Mouse (Mus musculus): ENCODE data around the gene Eri3. TPM values are rescaled to one million over a fixed set of nuclear protein-coding genes. Genes with fewer than 3 reads are reported as not detected.

Gene Eri3
- total RNA-seq, 2 experiments from 2014 or later = 211 to 231 TPM

- no peak for DNase-seq (ENCODE audit: low spot score in 2 of 2)
Measured at GRCm38 (mm10) chr4:117656961-117657360, 106.8 kb downstream of the Eri3 start.

DNA sequence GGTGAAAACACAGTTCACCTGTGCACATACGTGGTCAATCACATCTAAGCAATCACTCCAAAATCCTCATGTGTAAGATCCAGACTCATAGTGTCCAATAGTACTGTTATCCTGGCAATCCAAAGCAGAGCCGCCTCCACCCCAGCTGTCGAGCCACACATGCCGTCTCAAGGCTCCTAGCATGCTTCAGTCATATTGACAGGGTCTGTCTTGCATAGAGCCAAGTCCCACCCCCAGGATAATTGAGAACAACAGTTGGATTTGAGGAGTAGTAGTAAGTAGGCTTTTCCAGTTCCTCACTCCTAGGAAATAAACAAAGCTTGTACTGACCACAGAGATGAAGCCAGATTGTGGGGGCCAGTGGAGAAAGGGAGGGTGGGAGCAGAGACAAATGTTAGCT lies 107.5 kb downstream of the Eri3 start:
- DNase-seq (ENCODE audit: low spot score in 2 of 2) = peak; percentile 51

DNA sequence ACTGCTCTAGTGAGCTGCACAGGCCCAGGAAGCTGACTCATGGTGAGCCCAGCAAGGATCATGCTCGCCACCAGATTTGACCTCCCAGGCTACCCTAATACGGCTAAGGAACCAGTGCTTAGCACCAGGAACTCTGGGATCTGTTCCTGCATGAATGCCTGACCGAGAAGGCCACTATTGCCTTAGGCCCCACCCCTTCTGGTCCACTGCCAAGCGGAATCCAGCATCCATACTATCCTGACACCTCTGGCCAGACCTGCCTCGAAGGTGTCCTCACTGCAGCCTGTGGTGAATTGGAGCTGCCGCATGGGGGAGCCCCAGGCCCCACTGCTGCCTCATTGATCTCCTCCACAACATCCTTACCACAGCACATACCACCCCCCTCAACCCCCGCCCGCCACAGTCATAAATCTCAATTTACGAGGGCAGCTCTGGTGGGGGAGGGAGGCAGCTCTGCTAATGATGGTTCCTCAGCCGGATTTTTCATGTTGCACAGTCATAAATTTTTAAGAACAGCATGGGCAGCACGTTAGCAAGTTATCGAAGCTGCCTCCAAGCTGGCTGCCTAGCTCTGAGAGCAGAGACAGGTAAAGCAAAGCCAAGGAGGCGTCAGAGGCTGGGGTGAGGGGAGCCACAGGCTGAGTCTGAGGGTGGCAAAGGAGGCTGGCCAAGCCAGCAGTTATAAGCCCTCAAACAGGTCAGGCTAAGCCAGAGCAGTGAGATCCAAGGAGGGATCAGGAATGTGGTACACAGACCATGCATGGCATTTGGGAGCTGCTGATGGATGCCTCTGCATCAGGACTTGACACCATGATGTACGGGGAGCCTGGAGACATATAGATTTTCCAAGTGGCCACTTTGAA lies 108.6 kb downstream of the Eri3 start:
- no peak for DNase-seq (ENCODE audit: low spot score in 2 of 2)

GRCm38 (mm10) chr4:117660001-117660400 lies 109.8 kb downstream of the Eri3 start:
- DNase-seq (ENCODE audit: low spot score in 2 of 2) = no peak

DNA sequence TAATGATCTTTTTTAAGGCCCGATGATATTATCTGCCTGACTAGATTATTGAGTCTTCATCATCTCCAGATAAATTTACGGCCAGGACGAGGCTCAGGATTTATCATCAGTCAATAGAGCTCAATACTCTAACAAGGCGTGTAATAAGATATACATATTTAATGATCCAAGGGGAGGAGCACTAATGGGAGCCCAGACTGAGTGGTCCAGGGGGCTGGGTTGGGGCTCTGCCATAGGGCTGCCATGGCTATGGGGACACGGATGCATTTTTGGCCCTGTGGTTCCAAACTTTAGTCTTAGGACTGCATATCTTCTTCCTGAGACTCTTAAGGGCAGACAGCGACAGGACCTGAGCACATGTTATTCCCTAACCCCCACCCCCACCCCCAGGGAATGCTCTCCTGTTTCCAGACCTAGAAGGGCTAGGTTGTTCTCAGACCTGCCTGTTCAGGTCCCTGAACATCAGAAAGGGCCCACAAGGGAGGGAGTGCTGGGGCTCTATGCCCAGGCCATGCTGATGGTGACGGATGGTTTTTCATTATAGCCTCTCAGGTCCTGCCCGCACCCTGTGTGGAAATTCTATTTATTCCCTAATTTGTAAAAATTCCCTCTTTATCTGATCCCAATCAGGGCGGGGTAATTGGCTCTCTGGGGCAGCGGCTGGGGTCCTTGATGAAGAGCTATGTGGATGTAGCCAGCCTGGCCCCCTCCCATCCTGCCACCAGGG lies 114.4 kb downstream of the Eri3 start:
- DNase-seq (ENCODE audit: low spot score in 2 of 2) = no peak

DNA sequence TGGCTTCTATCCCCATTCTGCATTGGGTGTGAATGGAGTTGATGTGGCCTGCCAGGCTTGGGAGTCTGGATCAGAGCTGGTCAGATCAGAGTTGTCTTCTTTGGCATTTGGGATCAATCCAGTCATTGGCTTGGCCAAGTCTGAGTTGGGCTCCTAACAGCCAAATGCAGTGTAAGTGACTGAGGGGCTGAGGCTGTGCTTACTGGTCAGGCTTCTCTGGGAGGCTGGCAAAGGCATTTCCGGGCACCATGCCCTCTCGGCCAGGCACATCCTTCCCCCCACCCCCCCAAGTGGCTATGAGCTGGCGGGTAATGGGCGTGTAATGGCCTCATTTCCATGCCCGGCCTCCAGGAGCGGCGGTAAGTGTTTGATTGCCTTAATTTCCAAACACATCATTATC lies 115.4 kb downstream of the Eri3 start:
- no peak for DNase-seq (ENCODE audit: low spot score in 2 of 2)

DNA sequence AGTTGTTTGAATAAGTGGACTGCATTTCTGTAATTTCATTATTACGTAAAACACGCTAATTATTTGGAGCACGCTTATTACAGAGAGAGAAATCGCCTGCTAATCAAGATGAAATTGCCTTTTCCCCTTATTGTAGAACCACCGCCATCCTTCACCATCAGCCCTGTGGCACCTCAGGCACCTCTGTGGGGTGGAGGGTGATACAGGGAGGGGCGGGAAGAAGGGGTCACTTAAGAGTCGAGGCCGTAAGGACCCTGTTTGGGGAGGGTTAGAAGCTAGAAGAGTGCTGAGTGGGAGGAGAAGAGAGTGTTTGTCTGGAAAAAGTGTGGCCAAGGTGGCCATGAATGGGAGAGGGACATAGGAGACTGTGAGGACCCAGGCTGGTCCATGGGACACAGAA lies 115.9 kb downstream of the Eri3 start:
- DNase-seq (ENCODE audit: low spot score in 2 of 2) = no peak

GRCm38 (mm10) chr4:117669874-117670273 lies 119.7 kb downstream of the Eri3 start:
- DNase-seq (ENCODE audit: low spot score in 2 of 2) = no peak

DNA sequence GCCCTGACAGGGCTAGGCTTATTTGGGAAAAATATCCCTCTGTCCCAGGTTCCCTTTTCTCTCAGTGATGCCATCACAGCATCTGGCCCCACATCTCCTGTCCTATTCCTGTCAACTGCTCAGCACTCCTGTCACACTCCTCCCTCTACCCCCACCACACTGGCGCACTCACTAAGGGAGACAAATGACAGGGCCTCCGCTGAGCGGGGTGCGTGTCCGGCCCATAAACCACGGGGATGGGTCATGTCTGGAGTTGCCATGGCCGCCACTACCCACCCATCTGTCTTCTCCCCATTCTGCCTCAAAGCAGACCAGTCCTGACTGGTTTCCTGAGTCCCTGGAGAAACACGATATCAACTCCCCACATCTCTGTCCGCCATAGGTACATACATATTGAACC lies 121.9 kb downstream of the Eri3 start:
- DNase-seq (ENCODE audit: low spot score in 2 of 2) = no peak

- no peak for DNase-seq (ENCODE audit: low spot score in 2 of 2)
Measured at GRCm38 (mm10) chr4:117673901-117674300, 123.7 kb downstream of the Eri3 start.

GRCm38 (mm10) chr4:117676903-117677302 lies 126.7 kb downstream of the Eri3 start:
- peak; percentile 82 to 89 for DNase-seq (ENCODE audit: low spot score in 2 of 2)

DNA sequence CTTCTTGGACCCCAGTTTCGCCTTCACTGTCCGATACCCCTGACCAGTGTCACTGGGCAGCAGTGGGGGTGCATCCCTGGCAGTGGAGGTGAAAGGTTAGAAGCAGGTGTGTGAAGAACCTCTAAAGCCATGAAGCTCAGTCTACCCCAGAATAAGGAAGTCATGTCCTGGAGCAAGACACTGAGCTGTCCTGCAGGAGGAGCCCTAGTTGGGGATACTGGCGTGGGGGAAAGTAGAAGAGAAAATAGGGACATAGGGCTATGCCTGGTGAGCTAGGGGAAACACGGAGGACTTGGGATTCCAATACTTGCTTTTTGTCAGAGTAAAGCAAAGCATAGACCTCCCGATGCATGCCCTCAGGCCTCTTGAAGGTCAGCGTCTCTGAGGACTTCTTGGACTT lies 130.8 kb downstream of the Eri3 start:
- DNase-seq (ENCODE audit: low spot score in 2 of 2) = no peak

- DNase-seq (ENCODE audit: low spot score in 2 of 2) = peak; percentile 75 to 84
Measured at GRCm38 (mm10) chr4:117681931-117682461, 131.8 kb downstream of the Eri3 start, which contains the start of gene Dmap1. TSS of gene Dmap1 (minus strand) at chr4:117682273.

DNA sequence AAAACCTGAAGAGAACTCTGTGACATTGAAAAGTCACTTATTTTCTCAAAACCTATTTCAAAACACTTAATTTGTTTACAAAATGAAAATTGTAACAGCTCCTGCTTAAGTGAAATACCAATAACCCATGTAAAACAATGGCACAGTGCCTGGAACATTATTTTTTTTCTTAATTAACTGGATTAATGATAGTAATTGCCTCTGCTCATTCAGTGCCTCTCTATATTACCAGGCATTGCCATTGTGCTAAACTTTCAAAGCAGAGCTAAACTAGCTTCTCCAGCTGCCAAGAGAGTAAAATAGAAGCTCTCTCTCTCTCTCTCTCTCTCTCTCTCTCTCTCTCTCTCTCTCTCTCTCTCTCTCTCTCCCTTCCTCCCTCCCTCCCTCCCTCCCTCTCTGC lies 132.3 kb downstream of the Eri3 start:
- DNase-seq (ENCODE audit: low spot score in 2 of 2) = no peak

DNA sequence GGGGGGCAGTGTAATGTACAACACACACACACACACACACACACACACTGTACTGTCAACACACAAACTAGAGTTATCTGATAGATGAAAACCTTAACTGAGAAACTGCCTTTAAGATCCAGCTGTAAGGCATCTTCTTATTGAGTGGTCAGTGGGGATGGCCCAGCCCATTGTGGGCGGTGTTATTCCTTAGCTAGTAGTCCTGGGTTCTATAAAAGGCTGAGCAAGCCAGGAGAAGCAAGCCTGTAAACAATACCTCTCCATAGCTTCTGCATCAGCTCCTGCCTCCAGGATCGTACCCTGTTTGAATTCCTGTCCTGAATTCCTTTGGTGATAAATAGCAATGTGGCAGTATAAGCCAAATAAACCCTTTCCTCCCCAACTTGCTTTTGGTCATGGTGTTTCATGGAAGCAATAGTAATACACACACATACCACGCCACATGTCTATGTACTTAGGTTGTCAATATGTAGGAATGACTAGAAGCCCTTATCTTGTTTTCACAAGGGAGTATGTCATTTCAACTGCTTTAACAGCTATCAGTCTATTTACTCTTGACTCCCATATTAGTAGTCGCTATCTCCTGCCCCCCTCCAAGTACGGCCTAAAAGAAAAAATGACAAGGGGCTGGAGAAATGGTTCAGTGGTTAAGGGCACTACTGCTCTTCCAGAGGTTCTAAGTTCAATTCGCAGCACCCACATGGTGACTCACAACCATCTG lies 133.0 kb downstream of the Eri3 start:
- no peak for DNase-seq (ENCODE audit: low spot score in 2 of 2)

DNA sequence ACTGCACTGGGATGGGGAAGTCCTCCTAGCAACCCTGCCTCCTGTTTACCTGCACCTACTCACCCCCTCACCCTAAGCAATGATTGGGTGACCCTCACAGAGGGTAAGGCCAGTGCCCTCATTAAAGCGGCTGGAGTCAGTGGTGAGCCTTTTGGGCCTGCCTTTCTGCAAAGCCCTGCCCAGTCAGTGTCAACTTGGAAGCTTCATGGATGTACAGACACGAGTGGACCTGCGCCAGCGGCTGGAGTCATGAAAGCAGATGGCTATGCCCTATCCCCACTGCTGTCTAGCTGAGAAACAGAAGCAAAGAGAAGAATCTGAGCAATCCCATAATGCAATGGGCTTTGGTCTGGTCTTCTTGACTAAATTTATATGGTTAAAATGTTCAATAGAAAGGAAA lies 136.2 kb downstream of the Eri3 start:
- no peak for DNase-seq (ENCODE audit: low spot score in 2 of 2)

- peak; percentile 38 to 69 for DNase-seq (ENCODE audit: low spot score in 2 of 2)
Measured at GRCm38 (mm10) chr4:117705361-117705760, 155.2 kb downstream of the Eri3 start.

- no peak for DNase-seq (ENCODE audit: low spot score in 2 of 2)
Measured at GRCm38 (mm10) chr4:117708780-117709550, 158.8 kb downstream of the Eri3 start.

- no peak for DNase-seq (ENCODE audit: low spot score in 2 of 2)
Measured at GRCm38 (mm10) chr4:117712314-117712713, 162.1 kb downstream of the Eri3 start.

DNA sequence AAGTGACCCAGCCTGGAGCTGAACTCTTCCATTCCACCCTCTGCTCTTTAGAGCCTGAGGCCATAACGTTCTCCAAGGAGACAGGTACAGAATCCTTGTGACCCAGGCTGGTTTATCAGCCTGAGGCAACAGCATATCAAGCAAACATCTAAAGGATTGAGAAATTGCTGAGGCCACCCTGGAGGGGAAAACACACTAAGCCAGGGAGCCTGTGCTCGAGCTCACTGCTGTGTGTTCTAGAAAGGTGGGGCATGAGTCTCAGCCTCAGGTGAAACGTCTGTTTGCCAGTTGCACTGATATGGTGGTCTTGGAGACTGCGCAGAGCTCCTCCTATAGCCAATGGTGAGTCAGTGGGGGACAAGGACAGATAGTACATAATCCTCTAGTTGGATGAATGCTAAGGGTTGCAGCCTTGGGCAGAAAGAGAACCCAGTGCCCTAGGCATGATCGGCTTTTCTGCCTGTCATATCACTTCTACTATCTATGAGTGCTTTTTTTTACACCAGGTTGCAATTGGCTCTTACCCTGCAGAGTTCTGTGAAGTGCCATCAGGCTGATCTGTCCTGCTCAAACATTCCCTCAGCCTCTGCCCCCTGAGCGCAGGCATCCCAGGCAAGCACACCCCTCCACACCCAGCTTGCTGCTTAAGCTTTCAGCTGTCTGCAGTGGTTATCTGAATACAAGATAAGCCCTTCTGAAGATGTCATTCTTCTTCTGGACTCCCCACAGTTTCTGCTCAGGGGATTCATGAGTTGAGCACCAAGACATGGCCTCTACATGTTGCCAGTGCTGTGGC lies 163.3 kb downstream of the Eri3 start:
- DNase-seq (ENCODE audit: low spot score in 2 of 2) = no peak

All from left cerebral cortex, adult 18-20 months (tissue).